Comparison of ENCODE assay signal across 8 mouse cellular contexts in the genomic region with DNA sequence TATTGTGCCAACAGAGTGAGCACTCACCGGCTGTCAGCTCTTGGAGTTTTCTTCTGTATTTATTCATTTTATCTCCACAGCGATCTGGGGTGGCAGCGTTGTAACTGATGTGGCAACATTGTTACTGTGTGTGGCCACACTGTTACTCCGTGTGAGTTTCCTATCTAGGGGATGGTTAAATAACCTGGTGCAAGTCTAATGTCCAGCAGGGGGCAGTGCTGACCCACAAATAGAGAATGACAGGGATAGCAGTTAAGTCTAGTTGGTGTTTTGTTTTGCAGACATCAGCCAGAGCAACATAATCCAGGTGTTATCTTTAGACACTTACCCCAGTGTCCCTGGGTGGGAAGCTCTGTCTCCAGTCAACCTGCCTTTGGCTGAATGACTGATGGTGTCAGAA. TPM values are rescaled to one million over a fixed set of nuclear protein-coding genes. Genes with fewer than 3 reads are reported as not detected.
DNase-seq lines count a peak whose midpoint lies in the region; ATAC-seq and TF ChIP-seq lines count a peak whose summit lies in the region.

No protein-coding gene starts in this region.

- peaks cover 5% of the 10 kb centered on the region; the same call in 1 of the 2 replicates for H3K27me3 ChIP-seq in G1E (ENCODE audit: insufficient read depth, low read length)
- 0 out of 2 replicates have a peak, but pooled peaks cover 6% of the 10 kb centered on the region for H3K27me3 ChIP-seq in heart, postnatal 0 days (ENCODE audit: control insufficient read depth, insufficient read depth, low read length)

- 3% methylated on average over 4 of the region's 4 CpGs for WGBS in bone marrow, adult 2 months
- WGBS in heart, postnatal 0 days, result 10% methylated on average over 4 of the region's 4 CpGs

- no peak overlapping the region for H3K9ac ChIP-seq in heart, postnatal 0 days (replicated peaks; ENCODE audit: low read depth, low read length)

- no peak overlapping the region for H3K4me2 ChIP-seq in heart, postnatal 0 days (ENCODE audit: low read depth, low read length)

- no peak overlapping the region for H3K4me3 ChIP-seq in G1E (ENCODE audit: low read depth, low read length)
- no peak overlapping the region for H3K4me3 ChIP-seq in bone marrow, adult 2 months (replicated peaks; ENCODE audit: control insufficient read depth, low read depth, low read length)
- H3K4me3 ChIP-seq in embryonic fibroblast, embryonic 13.5 days (ENCODE audit: insufficient read depth, low read length), result no peak overlapping the region
- no peak overlapping the region for H3K4me3 ChIP-seq in heart, postnatal 0 days (ENCODE audit: low read depth, low read length)

- TF ChIP-seq CTCF in G1E (IDR thresholded peaks at IDR 0.05; ENCODE audit: low read depth, low read length), result peak; percentile 83
- peak; percentile 45 for TF ChIP-seq CTCF in bone marrow, adult 2 months (IDR thresholded peaks at IDR 0.05; ENCODE audit: control insufficient read depth, insufficient read depth, low read length)
- TF ChIP-seq CTCF in embryonic fibroblast, embryonic 13.5 days (IDR thresholded peaks at IDR 0.05; ENCODE audit: borderline replicate concordance, insufficient read depth, low read length), result 0 out of 2 replicates have a peak, but pooled peaks have one; percentile 17
- TF ChIP-seq CTCF in heart, postnatal 0 days (IDR thresholded peaks at IDR 0.05; ENCODE audit: low read depth), result peak; percentile 92

- ATAC-seq in G1E (ENCODE audit: extremely low read depth, insufficient number of reproducible peaks, low FRiP score, poor library complexity, severe bottlenecking), result no peak; the same call in 1 of the 2 replicates
- ATAC-seq in heart, postnatal 0 days (ENCODE audit: insufficient read depth, low read depth), result peak; percentile 51; the same call in 1 of the 2 replicates

- H3K27ac ChIP-seq in bone marrow, adult 2 months (ENCODE audit: control insufficient read depth, insufficient read depth, low read depth, low read length, poor library complexity), result no peak overlapping the region
- H3K27ac ChIP-seq in embryonic fibroblast, embryonic 13.5 days (ENCODE audit: insufficient read depth, low read length), result no peak overlapping the region
- H3K27ac ChIP-seq in heart, postnatal 0 days (ENCODE audit: low read depth), result no peak overlapping the region

- no peaks in the 10 kb centered on the region for H3K36me3 ChIP-seq in G1E (replicated peaks)
- no peaks in the 10 kb centered on the region for H3K36me3 ChIP-seq in heart, postnatal 0 days (replicated peaks; ENCODE audit: control insufficient read depth, insufficient read depth, low read length)

- TF ChIP-seq EP300 in heart, postnatal 0 days (IDR thresholded peaks at IDR 0.05; ENCODE audit: low read depth), result no peak

- H3K9me3 ChIP-seq in G1E (replicated peaks), result no peaks in the 10 kb centered on the region
- no peaks in the 10 kb centered on the region for H3K9me3 ChIP-seq in heart, postnatal 0 days (replicated peaks; ENCODE audit: control insufficient read depth, low read length)

- peak; percentile 43 for DNase-seq in G1E (ENCODE audit: low spot score)
- peak; percentile 76 for DNase-seq in heart, postnatal 0 days (ENCODE audit: low spot score)
- peak; percentile 73 to 92 for DNase-seq in layer of hippocampus, adult 8-10 months (ENCODE audit: low spot score in 2 of 2)
- DNase-seq in lung, postnatal 36 days, result peak; percentile 94
- DNase-seq in right cerebral cortex, postnatal 14 days, result peak; percentile 88
- DNase-seq in yolk sac, embryonic 10.5 days (ENCODE audit: low spot score), result peak; percentile 54

- no peaks in the 10 kb centered on the region for H3K4me1 ChIP-seq in G1E (ENCODE audit: insufficient read depth, low read depth, low read length)
- no peaks in the 10 kb centered on the region for H3K4me1 ChIP-seq in bone marrow, adult 2 months (ENCODE audit: control insufficient read depth, insufficient read depth, low read length)
- no peaks in the 10 kb centered on the region for H3K4me1 ChIP-seq in embryonic fibroblast, embryonic 13.5 days (ENCODE audit: control insufficient read depth, insufficient read depth, low read length)
- H3K4me1 ChIP-seq in heart, postnatal 0 days (ENCODE audit: control insufficient read depth, insufficient read depth), result no peaks in the 10 kb centered on the region

- TF ChIP-seq POLR2A in bone marrow, adult 2 months (IDR thresholded peaks at IDR 0.05; ENCODE audit: borderline replicate concordance, control insufficient read depth, low read depth, low read length), result no peak
- no peak for TF ChIP-seq POLR2A in embryonic fibroblast, embryonic 13.5 days (IDR thresholded peaks at IDR 0.05; ENCODE audit: low read depth, low read length)

RNA-seq across cellular contexts. Expression of gene Actr1b, which starts 23.1 kb away (rescaled TPM):
- total RNA-seq in G1E (2014; fragmentation: Nextera tagmentation) (50.8 and 54.1 TPM in 2 replicates), G1E (2017) (87.4 and 94.2 TPM in 2 replicates)
- 66.2 and 68.0 TPM in 2 replicates for polyA plus RNA-seq in G1E (2012)
- 19.0 and 47.5 TPM in 2 replicates for polyA plus RNA-seq in bone marrow, adult 2 months (2011; ENCODE audit: insufficient read depth, insufficient read length, low replicate concordance, missing spikeins)
- polyA plus RNA-seq in embryonic fibroblast, embryonic 13.5 days (2011; ENCODE audit: insufficient read length, low read depth, missing spikeins), result 109 and 120 TPM in 2 replicates
- 80.5 and 96.8 TPM in 2 replicates for total RNA-seq in heart, postnatal 0 days (2014; rRNA removed; ENCODE audit: low replicate concordance)
- 67.1 and 67.5 TPM in 2 replicates for polyA plus RNA-seq in heart, postnatal 0 days (2015; fragmentation: Nextera tagmentation; extraction: Ambion mirVana)
- 100 to 1,000 TPM; 246 to 261 (median 255) TPM for total RNA-seq in layer of hippocampus, adult 8-10 months (2022)

RNA-seq across cellular contexts. Expression of gene Zap70, which starts 24.3 kb away (rescaled TPM):
- not detected in 2 replicates for total RNA-seq in G1E (2014; fragmentation: Nextera tagmentation)
- total RNA-seq in G1E (2017), result not detected in 2 replicates
- polyA plus RNA-seq in G1E (2012), result 0.08 TPM in 1 of 2 replicates, not detected in the other
- polyA plus RNA-seq in bone marrow, adult 2 months (2011; ENCODE audit: insufficient read depth, insufficient read length, low replicate concordance, missing spikeins), result 4.8 and 5.3 TPM in 2 replicates
- polyA plus RNA-seq in embryonic fibroblast, embryonic 13.5 days (2011; ENCODE audit: insufficient read length, low read depth, missing spikeins), result not detected in 2 replicates
- 0.12 TPM in 1 of 2 replicates, not detected in the other for total RNA-seq in heart, postnatal 0 days (2014; rRNA removed; ENCODE audit: low replicate concordance)
- 0.08 and 0.12 TPM in 2 replicates for polyA plus RNA-seq in heart, postnatal 0 days (2015; fragmentation: Nextera tagmentation; extraction: Ambion mirVana)
- 1 to 10 TPM; 3.2 to 4.3 (median 3.7) TPM for total RNA-seq in layer of hippocampus, adult 8-10 months (2022)

RNA-seq across cellular contexts. Expression of gene 4933424G06Rik, which starts 27.4 kb away (rescaled TPM):
- total RNA-seq in G1E (2014; fragmentation: Nextera tagmentation) (0.75 TPM in 1 of 2 replicates, not detected in the other), G1E (2017) (0.17 and 0.38 TPM in 2 replicates)
- not detected in 2 replicates for polyA plus RNA-seq in G1E (2012)
- polyA plus RNA-seq in bone marrow, adult 2 months (2011; ENCODE audit: insufficient read depth, insufficient read length, low replicate concordance, missing spikeins), result not detected in 2 replicates
- 0.88 TPM in 1 of 2 replicates, not detected in the other for polyA plus RNA-seq in embryonic fibroblast, embryonic 13.5 days (2011; ENCODE audit: insufficient read length, low read depth, missing spikeins)
- not detected in 2 replicates for total RNA-seq in heart, postnatal 0 days (2014; rRNA removed; ENCODE audit: low replicate concordance)
- not detected in 2 replicates for polyA plus RNA-seq in heart, postnatal 0 days (2015; fragmentation: Nextera tagmentation; extraction: Ambion mirVana)
- total RNA-seq in layer of hippocampus, adult 8-10 months (2022), result under 1 TPM in 1 of 4 experiments, not detected in 3; 0.56 TPM

RNA-seq across cellular contexts. Expression of gene Cox5b, which starts 46.1 kb away (rescaled TPM):
- total RNA-seq in G1E (2014; fragmentation: Nextera tagmentation) (295 and 316 TPM in 2 replicates), G1E (2017) (516 and 777 TPM in 2 replicates)
- 1,994 and 2,669 TPM in 2 replicates for polyA plus RNA-seq in G1E (2012)
- 390 and 471 TPM in 2 replicates for polyA plus RNA-seq in bone marrow, adult 2 months (2011; ENCODE audit: insufficient read depth, insufficient read length, low replicate concordance, missing spikeins)
- 379 and 417 TPM in 2 replicates for polyA plus RNA-seq in embryonic fibroblast, embryonic 13.5 days (2011; ENCODE audit: insufficient read length, low read depth, missing spikeins)
- total RNA-seq in heart, postnatal 0 days (2014; rRNA removed; ENCODE audit: low replicate concordance), result 1,006 and 1,233 TPM in 2 replicates
- 2,595 and 2,702 TPM in 2 replicates for polyA plus RNA-seq in heart, postnatal 0 days (2015; fragmentation: Nextera tagmentation; extraction: Ambion mirVana)
- 100 to 1,000 TPM; 439 to 655 (median 576) TPM for total RNA-seq in layer of hippocampus, adult 8-10 months (2022)

RNA-seq across cellular contexts. Expression of gene Fam178b, which starts 54.3 kb away (rescaled TPM):
- total RNA-seq in G1E (2014; fragmentation: Nextera tagmentation) (not detected in 2 replicates), G1E (2017) (0.12 TPM in 1 of 2 replicates, not detected in the other)
- not detected in 2 replicates for polyA plus RNA-seq in G1E (2012)
- polyA plus RNA-seq in bone marrow, adult 2 months (2011; ENCODE audit: insufficient read depth, insufficient read length, low replicate concordance, missing spikeins), result 1.5 TPM in 1 of 2 replicates, not detected in the other
- not detected in 2 replicates for polyA plus RNA-seq in embryonic fibroblast, embryonic 13.5 days (2011; ENCODE audit: insufficient read length, low read depth, missing spikeins)
- total RNA-seq in heart, postnatal 0 days (2014; rRNA removed; ENCODE audit: low replicate concordance), result not detected in 2 replicates
- 0.81 and 1.5 TPM in 2 replicates for polyA plus RNA-seq in heart, postnatal 0 days (2015; fragmentation: Nextera tagmentation; extraction: Ambion mirVana)
- under 1 TPM in 1 of 4 experiments, not detected in 3; 0.55 TPM for total RNA-seq in layer of hippocampus, adult 8-10 months (2022)

Comparison
In these comparisons a context has a peak if more than half of its experiments do, and no peak if none do; other contexts are left out.
1. DNase-seq: peak in every context shown above with its lines; median percentile 94 in lung, postnatal 36 days; 88 in right cerebral cortex, postnatal 14 days; 82 in layer of hippocampus, adult 8-10 months; 76 in heart, postnatal 0 days; 54 in yolk sac, embryonic 10.5 days; 43 in G1E.
2. CTCF ChIP-seq: peak in every context shown above with its lines; median percentile 92 in heart, postnatal 0 days; 83 in G1E; 45 in bone marrow, adult 2 months; 17 in embryonic fibroblast, embryonic 13.5 days.